Mouse (Mus musculus) hindbrain, embryonic 13.5 days (tissue): ENCODE results near the gene 4933407L21Rik. TPM values are rescaled to one million over a fixed set of nuclear protein-coding genes. Genes with fewer than 3 reads are reported as not detected.

Source experiments
- ATAC-seq: fragments of 200-750 bp; cut with Nextera tagmentation; 2 replicates; pipeline ENCODE4 v1.8.0; 2017; ENCODE audit warnings: moderate TSS enrichment; ENCODE audit not compliant: low FRiP score
- H3K27ac ChIP-seq: fragments of 300-500 bp; sonication (generic); 2 replicates; pipeline ENCODE4 v1.5.1; 2015; ENCODE audit warnings: inconsistent platforms, mild to moderate bottlenecking, moderate library complexity
- H3K27me3 ChIP-seq: fragments of 300-500 bp; sonication (generic); 2 replicates; pipeline ENCODE4 v1.6.1; 2015; ENCODE audit warnings: mild to moderate bottlenecking, inconsistent platforms
- H3K36me3 ChIP-seq: fragments of 300-500 bp; sonication (generic); 2 replicates; pipeline ENCODE4 v1.6.1; 2015; ENCODE audit warnings: mild to moderate bottlenecking, inconsistent platforms
- H3K4me1 ChIP-seq: fragments of 300-500 bp; sonication (generic); replicated peaks from 2 replicates; pipeline ENCODE4 v1.6.1; 2015; ENCODE audit warnings: inconsistent platforms
- H3K4me2 ChIP-seq: fragments of 300-500 bp; sonication (generic); 2 replicates; pipeline ENCODE4 v1.6.1; 2015; ENCODE audit warnings: inconsistent platforms, mild to moderate bottlenecking, moderate library complexity
- H3K4me3 ChIP-seq: fragments of 300-500 bp; sonication (generic); 2 replicates; pipeline ENCODE4 v1.5.1; 2015; ENCODE audit warnings: mild to moderate bottlenecking, inconsistent platforms
- H3K9ac ChIP-seq: fragments of 300-500 bp; sonication (generic); 2 replicates; pipeline ENCODE4 v1.6.1; 2015; ENCODE audit warnings: mild to moderate bottlenecking, inconsistent platforms
- H3K9me3 ChIP-seq: fragments of 300-500 bp; sonication (generic); 2 replicates; pipeline ENCODE4 v1.6.1; 2016; ENCODE audit warnings: inconsistent platforms
- WGBS: fragments of 180-500 bp; shearing (Covaris S2); methylation state at CpG from one replicate; pipeline ENCODE4 v1.1.7; 2015; 5-methylcytosine and 5-hydroxymethylcytosine counted together
- polyA plus RNA-seq: library from polyadenylated mRNA; unstranded; fragments of >200 nt; fragmentation: Nextera tagmentation; extraction: Ambion mirVana; gene quantifications from 2 replicates; pipeline ENCODE4 v1.2.1, GENCODE M21; 2015

Gene 4933407L21Rik
- polyA plus RNA-seq, 1 experiment from 2014 or later, result 3.5 TPM

DNA sequence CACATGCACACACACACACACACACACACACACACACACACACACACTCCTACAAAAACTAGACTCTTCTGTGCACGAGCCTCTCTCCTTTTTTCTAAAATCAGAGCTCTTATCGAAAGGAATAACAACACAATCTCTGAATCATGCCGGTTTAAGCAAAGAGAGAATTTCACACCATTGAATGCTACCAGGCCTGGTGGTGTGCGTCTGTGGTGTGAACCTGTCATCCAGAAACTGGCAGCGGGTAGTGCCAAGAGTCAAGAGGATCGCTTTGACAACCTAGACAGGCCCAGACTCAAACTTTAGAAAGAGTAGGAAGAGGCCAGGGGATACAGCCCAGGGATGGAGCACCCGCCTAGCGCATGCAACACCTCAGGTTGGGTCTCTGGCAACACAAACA is 14.0 kb downstream of the 4933407L21Rik start:
- no peak overlapping the region for H3K4me3 ChIP-seq
- H3K27ac ChIP-seq, result no peak overlapping the region
- H3K9me3 ChIP-seq, result no peaks in the 10 kb centered on the region
- no peak for ATAC-seq
- no peaks in the 10 kb centered on the region for H3K27me3 ChIP-seq
- H3K36me3 ChIP-seq, result no peaks in the 10 kb centered on the region
- no peak overlapping the region for H3K4me2 ChIP-seq
- WGBS, result 86% methylated on average over 8 of the region's 8 CpGs
- H3K4me1 ChIP-seq, result no peaks in the 10 kb centered on the region
- no peak overlapping the region for H3K9ac ChIP-seq

DNA sequence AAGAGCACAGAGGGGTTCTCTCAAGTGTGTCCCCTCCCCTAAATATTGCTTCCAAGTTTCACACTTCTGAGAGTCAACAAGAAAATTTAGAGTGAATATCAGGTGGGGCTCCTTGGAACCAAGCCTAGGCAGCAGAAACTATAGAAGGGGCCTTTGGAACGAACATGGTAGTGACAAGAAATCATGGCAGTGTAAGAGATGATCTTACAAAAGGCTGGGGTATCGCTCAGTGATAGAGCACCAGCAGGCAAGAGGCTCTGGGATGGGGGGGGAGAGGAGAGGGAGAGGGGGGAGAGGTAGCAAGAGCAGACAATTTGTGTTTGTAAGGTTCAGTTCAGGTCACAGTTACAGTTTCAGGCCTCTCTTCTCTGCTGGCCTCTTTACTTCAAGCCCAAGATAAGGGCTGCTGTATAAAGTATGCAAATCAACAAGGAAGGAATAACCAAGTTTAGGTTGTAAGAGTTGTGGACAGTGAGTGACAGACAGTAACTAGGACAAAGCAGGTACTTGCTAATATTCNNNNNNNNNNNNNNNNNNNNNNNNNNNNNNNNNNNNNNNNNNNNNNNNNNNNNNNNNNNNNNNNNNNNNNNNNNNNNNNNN is 20.9 kb downstream of the 4933407L21Rik start:
- 91% methylated on average over 2 of the region's 2 CpGs for WGBS
- Histone ChIP-seq H3K27ac (no peak overlapping the region), H3K9ac (no peak overlapping the region), H3K9me3 (no peaks in the 10 kb centered on the region), H3K36me3 (no peaks in the 10 kb centered on the region), H3K4me1 (no peaks in the 10 kb centered on the region), H3K4me2 (no peak overlapping the region), H3K27me3 (no peaks in the 10 kb centered on the region), H3K4me3 (no peak overlapping the region)
- ATAC-seq, result no peak

DNA sequence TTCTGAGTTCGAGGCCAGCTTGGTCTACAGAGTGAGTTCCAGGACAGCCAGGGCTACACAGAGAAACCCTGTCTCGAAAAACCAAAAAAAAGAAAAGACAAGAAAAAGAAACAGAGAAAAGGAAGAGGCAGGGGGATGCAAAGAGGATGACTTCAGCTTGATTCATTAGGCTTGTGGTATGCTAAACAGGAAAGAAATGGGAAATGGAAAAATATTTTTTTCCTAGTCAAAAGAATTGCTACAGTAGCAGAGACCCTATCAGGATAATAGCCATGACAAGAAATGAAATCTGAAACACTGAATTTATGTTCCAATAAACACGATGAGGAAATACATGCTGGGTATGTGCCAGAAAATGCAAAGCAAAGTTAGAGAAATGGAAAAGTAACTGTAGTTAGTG is 26.9 kb downstream of the 4933407L21Rik start:
- Histone ChIP-seq H3K4me3 (no peak overlapping the region), H3K4me1 (0 out of 2 replicates have a peak, but pooled peaks cover 4% of the 10 kb centered on the region), H3K4me2 (no peak overlapping the region), H3K27me3 (0 out of 2 replicates have a peak, but pooled peaks cover 5% of the 10 kb centered on the region), H3K9me3 (no peaks in the 10 kb centered on the region), H3K9ac (no peak overlapping the region), H3K36me3 (no peaks in the 10 kb centered on the region), H3K27ac (no peak overlapping the region)
- no peak for ATAC-seq
- 86% methylated on average over 3 of the region's 3 CpGs for WGBS

DNA sequence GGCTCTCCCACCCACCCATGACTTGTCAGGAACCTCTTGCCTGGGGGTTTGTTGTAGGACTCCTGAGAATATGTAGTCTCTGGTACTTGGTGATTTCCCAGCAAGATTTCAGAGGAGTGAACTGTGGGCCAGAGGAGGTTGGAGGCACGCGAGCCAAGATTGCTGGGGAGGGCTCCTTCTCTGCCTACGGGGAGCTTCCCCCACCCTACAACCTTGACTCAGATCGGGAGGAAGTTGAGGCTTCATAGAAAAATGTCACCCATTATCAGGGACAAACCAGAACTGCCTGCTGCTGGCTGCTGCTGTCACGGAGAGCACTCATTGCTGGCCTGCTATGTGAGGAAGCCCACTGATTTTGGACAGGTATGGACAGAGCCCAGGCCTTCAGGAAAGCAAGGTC is 29.0 kb downstream of the 4933407L21Rik start:
- H3K4me2 ChIP-seq, result no peak overlapping the region

DNA sequence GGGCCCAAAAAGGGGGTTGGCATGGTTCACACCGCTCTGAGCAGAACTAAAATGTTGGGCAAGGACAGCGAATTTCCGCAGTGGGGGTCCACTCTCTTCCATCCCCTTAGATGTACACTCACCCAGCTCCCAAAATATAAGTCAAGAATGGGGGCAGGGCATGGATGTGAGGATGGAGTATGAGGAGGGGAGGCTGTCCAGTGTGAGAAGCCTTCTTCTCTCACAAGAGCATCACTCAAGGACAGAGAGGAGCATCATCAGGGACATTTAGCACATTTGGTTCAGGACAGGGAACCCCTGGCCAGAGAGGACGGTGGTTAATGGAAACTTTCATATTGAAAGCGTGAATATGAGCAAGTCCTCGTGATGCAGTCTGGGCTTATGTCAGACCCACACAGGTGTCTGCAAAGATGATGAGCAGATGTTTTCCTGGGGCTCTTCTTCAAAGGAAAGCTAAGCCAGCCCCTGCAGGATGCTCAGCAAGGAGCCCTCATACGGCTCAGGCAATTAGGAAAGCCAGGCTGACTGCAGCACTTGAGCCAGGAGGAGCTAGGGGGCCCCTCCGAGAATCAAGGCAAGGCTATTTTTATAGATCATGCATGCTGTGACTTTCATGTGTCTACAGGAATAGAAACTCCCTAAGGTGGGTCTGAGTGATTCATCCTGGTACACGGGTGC is 29.8 kb downstream of the 4933407L21Rik start:
- no peak overlapping the region for H3K4me2 ChIP-seq
- no peaks in the 10 kb centered on the region for H3K9me3 ChIP-seq
- no peak overlapping the region for H3K27ac ChIP-seq
- 0 out of 2 replicates have a peak, but pooled peaks cover 4% of the 10 kb centered on the region for H3K4me1 ChIP-seq
- no peak overlapping the region for H3K4me3 ChIP-seq
- H3K9ac ChIP-seq, result no peak overlapping the region
- H3K36me3 ChIP-seq, result no peaks in the 10 kb centered on the region
- ATAC-seq, result no peak
- 0 out of 2 replicates have a peak, but pooled peaks cover 5% of the 10 kb centered on the region for H3K27me3 ChIP-seq
- 58% methylated on average over 9 of the region's 9 CpGs for WGBS

More for the DNA sequence above, 29.0 kb downstream of the 4933407L21Rik start:
- no peaks in the 10 kb centered on the region for H3K9me3 ChIP-seq
- 0 out of 2 replicates have a peak, but pooled peaks cover 4% of the 10 kb centered on the region for H3K4me1 ChIP-seq
- 0 out of 2 replicates have a peak, but pooled peaks cover 5% of the 10 kb centered on the region for H3K27me3 ChIP-seq
- no peak for ATAC-seq
- no peak overlapping the region for H3K9ac ChIP-seq
- no peaks in the 10 kb centered on the region for H3K36me3 ChIP-seq
- 88% methylated on average over 5 of the region's 5 CpGs for WGBS
- no peak overlapping the region for H3K27ac ChIP-seq
- H3K4me3 ChIP-seq, result no peak overlapping the region

DNA sequence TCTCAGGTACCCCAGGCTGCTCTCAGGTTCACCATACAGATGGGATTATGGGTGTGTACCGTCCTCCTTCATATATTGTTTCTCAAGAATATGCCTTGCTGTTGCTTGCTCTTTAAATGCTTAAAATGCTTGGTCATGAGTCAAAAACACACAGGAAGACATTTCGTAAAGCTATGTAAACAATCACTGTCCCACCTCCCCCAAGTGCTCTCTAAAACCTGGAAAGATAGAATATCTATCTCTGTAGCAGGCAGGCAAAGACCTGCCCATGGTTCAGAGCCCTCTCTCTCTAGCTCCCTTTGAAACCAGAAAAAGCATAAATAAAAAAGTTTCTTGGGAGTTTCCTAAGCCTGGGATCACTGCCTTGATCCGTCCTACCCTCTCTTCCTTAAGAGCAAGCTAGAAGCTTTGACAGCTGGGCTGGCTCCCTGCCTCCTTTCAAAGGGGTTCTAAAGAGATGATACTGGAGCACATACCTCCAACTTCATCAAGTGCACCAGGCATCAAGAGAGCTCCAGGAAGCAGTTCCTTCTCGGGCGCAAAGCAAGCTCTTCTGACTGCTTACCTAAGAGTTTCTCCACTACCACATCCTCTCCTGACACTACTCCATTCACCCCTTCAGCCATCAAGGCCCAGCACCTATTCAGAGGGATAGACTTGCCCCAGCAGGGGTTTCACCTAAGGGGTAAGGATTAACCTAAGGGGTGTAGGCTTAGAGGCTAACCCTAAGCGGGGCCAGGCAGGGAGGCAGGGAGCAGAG is 31.0 kb downstream of the 4933407L21Rik start:
- 0 out of 2 replicates have a peak, but pooled peaks cover 4% of the 10 kb centered on the region for H3K4me1 ChIP-seq
- ATAC-seq, result no peak
- no peak overlapping the region for H3K9ac ChIP-seq
- H3K27ac ChIP-seq, result no peak overlapping the region
- no peaks in the 10 kb centered on the region for H3K9me3 ChIP-seq
- H3K36me3 ChIP-seq, result no peaks in the 10 kb centered on the region
- no peak overlapping the region for H3K4me2 ChIP-seq
- H3K4me3 ChIP-seq, result no peak overlapping the region
- 68% methylated on average over 6 of the region's 6 CpGs for WGBS
- H3K27me3 ChIP-seq, result 0 out of 2 replicates have a peak, but pooled peaks cover 5% of the 10 kb centered on the region

DNA sequence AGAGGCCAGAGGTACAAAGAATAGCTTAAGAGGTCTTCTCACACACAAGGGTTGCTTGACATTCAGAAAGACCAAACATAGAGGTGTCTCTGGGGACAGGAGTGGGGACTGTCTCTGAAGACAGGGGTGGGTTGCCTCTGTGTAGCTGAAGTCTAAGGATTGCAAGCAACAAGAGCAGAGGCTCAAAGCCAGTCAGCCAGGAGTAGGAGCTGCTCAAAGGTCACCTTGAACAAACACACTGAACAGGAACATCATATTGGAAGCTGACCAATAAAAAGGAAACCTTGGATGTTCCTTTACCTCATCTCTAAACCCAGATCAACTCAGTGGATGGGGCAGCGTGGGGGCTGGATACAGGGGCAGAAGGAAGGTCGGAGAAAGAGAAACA is 31.6 kb downstream of the 4933407L21Rik start:
- no peak for ATAC-seq
- WGBS, result 85% methylated on average over 2 of the region's 2 CpGs
- Histone ChIP-seq H3K4me3 (no peak overlapping the region), H3K27ac (no peak overlapping the region), H3K27me3 (0 out of 2 replicates have a peak, but pooled peaks cover 5% of the 10 kb centered on the region), H3K36me3 (no peaks in the 10 kb centered on the region), H3K4me2 (no peak overlapping the region), H3K9ac (no peak overlapping the region), H3K4me1 (0 out of 2 replicates have a peak, but pooled peaks cover 4% of the 10 kb centered on the region), H3K9me3 (no peaks in the 10 kb centered on the region)

DNA sequence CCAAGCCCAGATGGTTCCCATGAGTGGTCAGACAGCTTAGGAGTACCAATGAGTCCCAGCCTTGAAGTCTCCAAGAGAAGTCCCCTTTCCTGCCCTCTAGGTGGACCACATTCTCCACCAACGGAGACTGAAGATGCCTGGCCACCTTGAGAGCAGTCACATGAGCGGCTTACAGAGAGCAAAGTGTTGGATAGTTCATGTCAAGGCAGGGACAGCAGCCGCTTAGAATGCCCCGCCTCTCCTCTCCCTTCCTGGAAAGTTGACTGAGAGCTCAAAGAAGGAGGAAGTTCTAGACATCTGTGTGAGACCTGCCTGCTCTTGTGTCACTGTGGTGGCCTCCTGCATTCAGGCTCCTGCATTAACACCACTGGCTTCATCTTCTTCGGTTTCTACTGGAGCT is 32.6 kb downstream of the 4933407L21Rik start, which contains the start of gene Gpr55:
TSS of gene Gpr55 (minus strand) at position 135 of the 400 bp plus-strand sequence.
- WGBS, result 86% methylated on average over 5 of the region's 5 CpGs
- no peaks in the 10 kb centered on the region for H3K36me3 ChIP-seq
- H3K4me3 ChIP-seq, result no peak within 1 kb of the TSS
- H3K9me3 ChIP-seq, result no peaks in the 10 kb centered on the region
- ATAC-seq, result no peak
- no peak within 1 kb of the TSS for H3K4me2 ChIP-seq
- no peak within 1 kb of the TSS for H3K9ac ChIP-seq
- no peak within 1 kb of the TSS for H3K27ac ChIP-seq
- 0 out of 2 replicates have a peak, but pooled peaks cover 4% of the 10 kb centered on the region for H3K4me1 ChIP-seq
- H3K27me3 ChIP-seq, result 0 out of 2 replicates have a peak, but pooled peaks cover 5% of the 10 kb centered on the region

DNA sequence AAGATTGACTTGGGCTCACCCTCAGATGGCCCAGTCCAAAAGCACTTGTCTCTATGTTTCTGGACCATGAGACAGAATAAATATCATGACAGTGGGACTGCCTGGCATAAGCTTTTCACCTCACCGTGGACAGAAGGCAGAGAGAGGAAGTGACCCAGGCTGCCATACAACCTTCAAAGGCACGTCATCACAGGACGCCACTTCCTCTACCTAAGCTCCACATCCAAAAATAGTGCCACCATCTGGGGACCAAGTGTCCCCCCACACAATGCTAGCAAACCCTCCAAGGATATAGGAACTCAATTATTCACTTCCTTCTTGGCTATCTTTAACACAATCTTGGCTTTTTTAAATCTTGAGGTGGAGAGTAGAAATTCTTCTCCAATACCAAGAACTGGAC is 33.8 kb downstream of the 4933407L21Rik start:
- no peak overlapping the region for H3K4me3 ChIP-seq
- WGBS, result 90% methylated on average over 3 of the region's 3 CpGs
- H3K27me3 ChIP-seq, result 0 out of 2 replicates have a peak, but pooled peaks cover 5% of the 10 kb centered on the region
- H3K9ac ChIP-seq, result no peak overlapping the region
- no peaks in the 10 kb centered on the region for H3K9me3 ChIP-seq
- H3K27ac ChIP-seq, result no peak overlapping the region
- no peaks in the 10 kb centered on the region for H3K36me3 ChIP-seq
- H3K4me1 ChIP-seq, result 0 out of 2 replicates have a peak, but pooled peaks cover 4% of the 10 kb centered on the region
- ATAC-seq, result no peak
- H3K4me2 ChIP-seq, result no peak overlapping the region

DNA sequence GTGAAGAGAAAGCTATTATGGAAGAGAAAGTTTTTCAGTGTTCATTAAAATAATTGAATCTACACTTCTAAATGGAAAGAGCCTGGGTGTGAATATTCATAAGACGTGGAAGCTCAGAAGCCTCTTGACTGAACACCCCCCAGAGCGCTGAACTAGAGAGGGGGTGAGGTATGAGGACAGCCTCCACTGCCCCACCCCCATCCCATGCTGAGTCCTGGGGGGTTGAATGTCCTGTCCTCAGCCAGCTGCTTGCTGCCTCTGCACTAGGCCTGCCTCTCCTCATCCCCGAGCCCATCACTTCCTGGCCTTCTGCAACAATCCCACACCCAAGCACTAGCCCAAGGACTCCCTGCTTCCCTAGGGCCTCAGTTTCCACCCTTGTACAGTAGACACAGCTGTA is 37.6 kb downstream of the 4933407L21Rik start:
- Histone ChIP-seq H3K27me3 (no peaks in the 10 kb centered on the region), H3K36me3 (no peaks in the 10 kb centered on the region), H3K9ac (no peak overlapping the region), H3K4me1 (no peaks in the 10 kb centered on the region), H3K4me3 (no peak overlapping the region), H3K4me2 (no peak overlapping the region), H3K27ac (no peak overlapping the region), H3K9me3 (no peaks in the 10 kb centered on the region)
- ATAC-seq, result no peak
- 63% methylated on average over 3 of the region's 3 CpGs for WGBS

DNA sequence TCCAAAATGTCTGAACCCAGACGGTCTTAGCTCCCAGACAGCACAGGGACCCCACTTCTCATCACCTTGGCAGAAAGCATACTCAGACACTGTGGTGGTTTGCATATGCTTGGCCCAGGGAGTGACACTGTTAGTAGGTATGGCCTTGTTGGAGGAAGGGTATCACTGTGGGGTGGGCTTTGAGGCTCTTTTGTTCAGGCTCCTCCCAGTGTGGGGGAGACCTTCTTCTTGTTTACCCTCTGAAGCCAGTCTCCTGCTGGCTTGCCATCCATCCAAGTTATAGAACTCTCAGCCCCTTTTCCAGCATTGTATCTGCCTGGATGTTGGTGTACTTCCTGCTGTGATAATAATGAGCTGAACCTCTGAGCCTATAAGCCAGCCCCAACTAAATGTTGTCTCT is 40.8 kb downstream of the 4933407L21Rik start:
- Histone ChIP-seq H3K9me3 (no peaks in the 10 kb centered on the region), H3K36me3 (no peaks in the 10 kb centered on the region), H3K4me3 (no peak overlapping the region), H3K27ac (peak overlapping the region; percentile 67), H3K4me1 (no peaks in the 10 kb centered on the region), H3K27me3 (no peaks in the 10 kb centered on the region), H3K4me2 (no peak overlapping the region), H3K9ac (no peak overlapping the region)
- 71% methylated on average over 1 of the region's 1 CpGs for whole genome bisulfite sequencing
- ATAC-seq, result peak; percentile 76

DNA sequence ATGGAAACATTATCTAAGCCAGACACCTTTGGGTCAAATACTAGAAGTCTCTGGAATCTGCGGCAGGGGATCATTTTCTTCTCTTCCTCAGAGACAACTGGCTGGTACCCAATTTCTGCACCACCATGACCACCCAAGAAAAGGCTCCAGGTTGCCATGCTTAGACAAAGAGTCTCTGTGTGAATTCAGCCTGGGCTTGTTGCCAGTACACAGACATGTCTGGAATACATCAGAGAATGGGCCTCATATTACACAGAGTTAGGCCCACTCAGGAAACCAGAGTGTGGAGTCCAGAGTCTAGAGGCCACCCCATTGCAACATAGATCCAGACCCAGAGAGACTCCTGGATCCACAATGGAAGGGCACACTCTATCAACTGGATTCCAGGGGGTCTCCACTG is 41.2 kb downstream of the 4933407L21Rik start:
- Histone ChIP-seq H3K27ac (peak overlapping the region; percentile 67), H3K4me3 (no peak overlapping the region), H3K9ac (no peak overlapping the region), H3K27me3 (no peaks in the 10 kb centered on the region), H3K36me3 (no peaks in the 10 kb centered on the region), H3K4me2 (no peak overlapping the region), H3K4me1 (no peaks in the 10 kb centered on the region), H3K9me3 (no peaks in the 10 kb centered on the region)
- 71% methylated on average over 1 of the region's 1 CpGs for WGBS
- peak; percentile 81 for ATAC-seq
